Mouse (Mus musculus): Measurements from ENCODE around the gene Deup1. TPM values are rescaled to one million over a fixed set of nuclear protein-coding genes. Genes with fewer than 3 reads are reported as not detected.

The Deup1 gene
- polyA plus RNA-seq, 1 experiment from 2014 or later: 0.31 TPM

- peaks cover 10% of the 10 kb centered on the region for H3K4me1 ChIP-seq (ENCODE audit: control insufficient read depth, insufficient read depth, low read length)
- H3K27me3 ChIP-seq (ENCODE audit: control insufficient read depth, insufficient read depth, low read length): no peaks in the 10 kb centered on the region
These were observed 111.7 kb downstream of the Deup1 start for GRCm38 (mm10) chr9:15516007-15516406.

DNA sequence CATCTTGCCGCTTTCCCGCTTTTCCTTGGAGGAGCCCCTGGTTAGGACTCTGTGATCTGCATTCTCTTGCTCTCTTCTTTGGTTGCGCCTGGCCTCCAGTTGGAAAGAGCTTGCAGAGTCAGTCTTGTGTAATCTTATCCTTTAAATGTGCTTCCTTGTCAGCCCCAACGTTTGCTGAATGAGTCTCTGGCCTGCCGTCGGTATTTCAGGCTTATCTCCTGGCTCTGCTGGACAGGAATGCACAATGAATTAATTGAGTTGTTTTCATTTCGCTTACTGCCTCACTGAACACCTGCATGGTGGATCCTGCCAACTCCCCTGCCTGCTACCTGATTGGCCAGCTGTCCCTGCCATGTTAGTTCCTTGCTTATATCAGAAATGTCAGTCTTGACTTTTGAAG is 114.8 kb downstream of the Deup1 start:
- Histone ChIP-seq H3K9me3 (replicated peaks; ENCODE audit: control insufficient read depth, low read length) (no peaks in the 10 kb centered on the region), H3K9ac (ENCODE audit: low read length) (no peak overlapping the region), H3K4me3 (replicated peaks; ENCODE audit: low read length) (no peak overlapping the region), H3K4me1 (ENCODE audit: control insufficient read depth, insufficient read depth, low read length) (peaks cover 19% of the 10 kb centered on the region), H3K27ac (ENCODE audit: low read length) (peak overlapping the region; percentile 62; the same call in 1 of the 2 replicates), H3K36me3 (ENCODE audit: control insufficient read depth, insufficient read depth, low read length) (no peaks in the 10 kb centered on the region), H3K27me3 (ENCODE audit: control insufficient read depth, insufficient read depth, low read length) (no peaks in the 10 kb centered on the region), H3K4me2 (ENCODE audit: low read depth, low read length) (no peak overlapping the region)
- whole genome bisulfite sequencing: 36% methylated on average over 7 of the region's 7 CpGs
- ATAC-seq (ENCODE audit: insufficient read depth, low FRiP score): peak; percentile 61; the same call in 1 of the 2 replicates

More at GRCm38 (mm10) chr9:15516007-15516406, 111.7 kb downstream of the Deup1 start:
- no peak for ATAC-seq (ENCODE audit: insufficient read depth, low FRiP score)
- no peaks in the 10 kb centered on the region for H3K9me3 ChIP-seq (replicated peaks; ENCODE audit: control insufficient read depth, low read length)
- H3K27ac ChIP-seq (ENCODE audit: low read length): no peak overlapping the region
- no peak overlapping the region for H3K4me2 ChIP-seq (ENCODE audit: low read depth, low read length)
- no peak overlapping the region for H3K9ac ChIP-seq (ENCODE audit: low read length)
- H3K4me3 ChIP-seq (replicated peaks; ENCODE audit: low read length): no peak overlapping the region
- H3K36me3 ChIP-seq (ENCODE audit: control insufficient read depth, insufficient read depth, low read length): no peaks in the 10 kb centered on the region
- WGBS: 60% methylated on average over 2 of the region's 2 CpGs

DNA sequence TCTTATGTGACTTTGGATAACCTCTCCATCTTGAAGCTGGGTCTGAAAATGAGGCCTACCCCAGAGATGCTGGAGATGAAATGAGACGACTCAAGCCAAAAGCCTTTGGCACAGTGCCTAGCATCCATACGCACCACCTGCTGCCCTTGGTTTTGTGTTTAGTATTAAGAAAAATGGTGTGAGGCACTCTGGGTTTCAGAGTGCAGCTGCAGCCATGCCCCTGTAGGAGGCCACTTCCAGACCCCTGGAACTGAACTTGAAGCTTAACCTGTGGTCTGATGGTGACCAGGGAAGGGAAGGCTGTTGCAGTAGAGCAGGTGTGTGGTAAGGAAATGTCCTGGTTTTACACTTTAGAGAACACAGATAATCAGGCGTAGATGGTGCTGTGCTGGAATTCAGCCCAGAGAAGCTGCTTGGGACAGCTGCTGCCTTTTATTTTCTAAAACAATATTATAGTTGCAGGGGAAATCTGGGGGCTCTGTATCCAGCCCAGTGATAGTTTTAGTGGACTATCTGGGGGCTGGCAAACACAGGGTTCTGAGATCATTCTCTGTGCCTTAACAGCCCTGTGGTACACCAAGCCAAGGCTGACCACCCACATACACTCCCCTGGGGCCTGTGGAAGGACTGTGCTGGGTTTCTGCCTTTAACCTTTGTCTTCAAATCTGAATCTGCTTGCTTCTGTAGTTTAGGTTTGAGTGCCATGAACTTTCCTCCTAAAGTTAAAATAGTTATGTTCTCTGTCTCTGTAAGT is 117.0 kb downstream of the Deup1 start:
- Histone ChIP-seq H3K4me3 (replicated peaks; ENCODE audit: low read length) (no peak overlapping the region), H3K9me3 (replicated peaks; ENCODE audit: control insufficient read depth, low read length) (no peaks in the 10 kb centered on the region), H3K27me3 (ENCODE audit: control insufficient read depth, insufficient read depth, low read length) (no peaks in the 10 kb centered on the region), H3K9ac (ENCODE audit: low read length) (no peak overlapping the region), H3K4me1 (ENCODE audit: control insufficient read depth, insufficient read depth, low read length) (peaks cover 28% of the 10 kb centered on the region), H3K36me3 (ENCODE audit: control insufficient read depth, insufficient read depth, low read length) (no peaks in the 10 kb centered on the region), H3K27ac (ENCODE audit: low read length) (peak overlapping the region; percentile 8; the same call in 1 of the 2 replicates), H3K4me2 (ENCODE audit: low read depth, low read length) (no peak overlapping the region)
- WGBS: 35% methylated on average over 3 of the region's 3 CpGs
- no peak for ATAC-seq (ENCODE audit: insufficient read depth, low FRiP score)

Other genes with a start within 250 kb of the Deup1 start
- 2.8 and 3.9 TPM in 2 replicates for gene Smco4, start 134.5 kb downstream of the Deup1 start, polyA plus RNA-seq (2015; fragmentation: Nextera tagmentation; extraction: Ambion mirVana)
- 10.6 and 11.8 TPM in 2 replicates for gene Slc36a4, start 81.8 kb upstream of the Deup1 start, polyA plus RNA-seq (2015; fragmentation: Nextera tagmentation; extraction: Ambion mirVana)
- gene Mtnr1b, start 246.6 kb upstream of the Deup1 start, polyA plus RNA-seq (2015; fragmentation: Nextera tagmentation; extraction: Ambion mirVana): not detected in 2 replicates